Mouse (Mus musculus) cerebellum, postnatal 10 days (tissue): ENCODE data around the gene Reln.

Experiments
- DNase-seq, 2 experiments: peaks; one replicate each; pipeline ENCODE4 v3.0.0; 2021; ENCODE audit warnings: mixed read lengths in 2 of 2

Reln gene

DNA sequence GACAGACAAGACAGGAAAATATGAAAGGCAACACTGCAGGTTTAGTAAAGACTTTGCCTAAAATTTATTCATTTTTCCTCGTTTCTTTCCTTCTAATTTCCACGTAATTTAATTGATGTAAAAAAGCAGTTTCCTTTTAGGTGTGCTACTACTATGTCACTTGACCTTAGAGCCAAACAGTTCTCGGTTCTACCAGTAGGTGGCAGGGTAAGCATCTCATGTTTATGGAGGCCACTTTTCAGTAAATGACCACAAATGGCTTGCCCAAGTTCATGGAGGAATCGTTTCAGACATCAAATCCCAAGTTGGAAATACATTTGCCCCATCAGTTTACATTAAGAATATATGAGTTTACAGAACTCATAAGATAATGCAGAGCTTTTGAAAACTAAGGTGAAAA is 358.2 kb downstream of the Reln start:
- DNase-seq: peak; percentile 83 to 88

- no peak for DNase-seq
Measured at GRCm38 (mm10) chr5:21983021-21983667, 361.4 kb downstream of the Reln start.

DNA sequence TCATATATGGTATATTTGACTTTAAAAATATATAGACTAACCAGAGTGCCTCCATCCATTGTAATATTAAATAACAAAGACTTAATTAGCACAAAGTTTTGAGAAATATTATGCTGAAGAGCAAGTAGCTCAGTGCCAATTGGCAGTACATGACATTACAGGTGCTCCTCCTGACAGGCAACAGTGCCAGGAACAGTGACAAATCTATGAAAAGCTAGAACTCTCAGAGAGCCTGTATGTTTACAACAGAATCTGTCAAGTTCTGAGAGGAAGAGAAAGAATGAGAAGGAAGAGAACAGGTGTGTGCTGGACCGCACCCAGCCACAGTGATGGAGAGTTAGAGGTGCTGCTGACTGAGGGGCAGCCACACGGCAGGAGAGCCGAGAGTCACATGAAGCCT is 363.3 kb downstream of the Reln start:
- peak in 1 of 2 experiments; percentile 22 for DNase-seq

DNA sequence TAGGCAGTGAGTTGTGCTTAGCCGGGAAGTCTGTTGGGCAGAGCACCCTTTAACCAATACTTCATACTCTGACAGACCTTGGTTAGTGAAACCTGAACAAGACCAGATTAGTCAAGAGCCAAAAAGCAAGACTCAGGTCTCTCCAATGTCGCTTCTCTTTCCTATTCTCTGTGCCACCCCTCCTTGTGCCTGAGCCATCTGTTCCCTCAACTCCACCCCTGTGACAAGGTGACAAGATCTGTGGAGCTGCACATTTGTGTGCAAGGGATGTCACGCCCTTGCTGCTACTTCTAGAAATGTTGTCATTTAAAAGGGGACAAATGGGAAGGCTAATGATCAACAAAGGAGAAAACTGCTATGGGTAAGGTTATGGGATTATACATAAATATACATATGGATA is 364.0 kb downstream of the Reln start:
- peak; percentile 32 to 39 for DNase-seq

DNA sequence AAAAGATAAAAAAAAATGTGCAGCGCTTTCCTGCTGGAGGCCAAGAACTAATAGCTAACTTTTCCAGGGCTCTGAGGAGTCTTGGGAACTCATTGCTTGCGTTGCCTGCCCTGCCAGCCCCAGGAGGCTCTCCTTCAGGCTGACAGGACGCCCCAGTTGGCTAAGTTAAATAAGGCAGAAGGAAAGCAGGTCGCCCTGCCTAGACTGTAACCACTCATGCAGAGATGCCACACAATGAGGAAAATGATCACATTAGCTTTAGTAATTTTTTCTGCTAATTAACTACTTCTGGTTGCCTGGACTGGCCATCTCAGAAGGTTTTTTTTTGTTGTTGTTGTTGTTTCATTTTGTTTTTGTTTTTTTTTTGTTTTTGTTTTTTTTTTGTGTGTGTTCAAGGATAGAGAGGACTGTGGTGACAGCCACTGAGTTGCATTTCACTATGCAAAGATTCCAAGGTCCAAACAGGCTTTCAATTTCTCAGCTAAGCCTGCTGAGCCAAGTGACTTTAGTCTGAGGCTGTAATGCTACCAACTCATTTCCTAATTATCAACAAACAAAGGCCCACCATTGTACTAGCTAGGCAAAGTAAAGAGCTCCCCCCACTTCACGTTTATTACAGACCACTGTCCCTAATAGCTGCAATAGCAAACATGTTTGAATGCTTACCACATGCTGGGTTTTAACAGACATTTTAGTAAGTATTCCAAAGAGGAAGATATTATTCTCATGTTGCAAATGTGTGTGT is 371.1 kb downstream of the Reln start:
- DNase-seq: peak; percentile 27 to 36

- no peak for DNase-seq
Measured at GRCm38 (mm10) chr5:21961796-21962195, 382.7 kb downstream of the Reln start.

GRCm38 (mm10) chr5:21960151-21960550 is 384.4 kb downstream of the Reln start:
- peak; percentile 61 to 68 for DNase-seq

- DNase-seq: no peak
Measured at GRCm38 (mm10) chr5:21957586-21957985, 386.9 kb downstream of the Reln start.

DNA sequence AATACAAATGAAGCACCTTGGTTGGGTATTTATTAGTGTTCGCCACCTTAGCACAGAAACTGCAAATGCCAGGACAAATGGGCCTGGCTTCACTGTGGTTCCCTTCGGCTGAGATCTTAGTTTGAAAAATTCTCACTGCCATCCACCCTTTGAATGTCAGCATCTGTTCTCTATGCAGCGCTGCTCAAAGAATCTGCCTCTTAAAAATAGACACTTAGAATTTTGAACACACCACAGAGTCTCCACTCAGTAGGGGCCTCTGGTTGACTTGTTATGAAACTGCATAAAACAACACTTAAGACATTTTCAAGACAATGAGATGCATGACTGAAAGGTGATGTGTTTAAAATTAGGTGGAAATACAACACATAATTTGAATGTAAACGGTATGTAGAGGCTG is 387.4 kb downstream of the Reln start:
- no peak for DNase-seq

GRCm38 (mm10) chr5:21949507-21949897 is 395.0 kb downstream of the Reln start:
- no peak for DNase-seq

DNA sequence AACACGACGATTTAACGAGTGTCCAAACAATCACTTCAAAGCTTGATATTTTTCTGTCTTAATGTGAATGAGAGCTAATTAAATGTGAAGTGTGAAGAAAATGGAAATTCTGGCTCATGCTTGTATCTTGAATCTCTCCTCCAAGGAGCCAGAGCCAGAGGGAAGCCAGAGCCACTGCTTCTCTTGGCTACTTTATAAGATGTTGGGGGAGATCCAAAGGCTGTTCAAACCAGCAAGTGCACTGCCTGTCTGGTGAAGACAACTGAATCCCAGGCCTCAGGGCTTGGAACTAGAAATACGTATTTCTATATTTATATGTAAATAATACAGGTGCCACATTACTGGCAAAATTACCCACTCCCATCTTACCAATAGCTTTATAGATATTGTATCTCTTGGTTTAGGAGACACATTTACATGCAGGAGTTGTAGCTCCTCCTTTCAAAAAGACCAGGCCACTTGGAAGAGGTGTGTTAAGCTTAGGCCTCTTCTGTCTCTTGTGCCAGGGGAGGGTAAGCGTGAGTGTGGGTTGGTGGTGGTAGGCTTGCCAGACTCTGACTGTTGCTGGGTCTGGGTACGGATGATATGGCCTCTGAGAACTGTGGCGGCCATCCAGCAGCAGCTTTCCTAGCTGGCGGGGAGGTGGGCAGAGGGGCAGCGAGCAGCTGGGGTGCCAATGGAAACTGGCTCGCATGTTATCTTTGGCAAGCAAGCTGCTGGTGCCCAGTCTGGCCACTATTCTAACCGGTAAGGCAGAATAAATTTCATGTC is 395.6 kb downstream of the Reln start:
- peak; percentile 98 to 99 for DNase-seq

GRCm38 (mm10) chr5:21947610-21948381 is 396.7 kb downstream of the Reln start:
- peak; percentile 52 to 72 for DNase-seq

GRCm38 (mm10) chr5:21944579-21944978 is 399.9 kb downstream of the Reln start:
- peak; percentile 33 to 43 for DNase-seq

GRCm38 (mm10) chr5:21939405-21939804 is 405.1 kb downstream of the Reln start:
- DNase-seq: no peak

- no peak for DNase-seq
Measured at GRCm38 (mm10) chr5:21938138-21938537, 406.4 kb downstream of the Reln start.

DNA sequence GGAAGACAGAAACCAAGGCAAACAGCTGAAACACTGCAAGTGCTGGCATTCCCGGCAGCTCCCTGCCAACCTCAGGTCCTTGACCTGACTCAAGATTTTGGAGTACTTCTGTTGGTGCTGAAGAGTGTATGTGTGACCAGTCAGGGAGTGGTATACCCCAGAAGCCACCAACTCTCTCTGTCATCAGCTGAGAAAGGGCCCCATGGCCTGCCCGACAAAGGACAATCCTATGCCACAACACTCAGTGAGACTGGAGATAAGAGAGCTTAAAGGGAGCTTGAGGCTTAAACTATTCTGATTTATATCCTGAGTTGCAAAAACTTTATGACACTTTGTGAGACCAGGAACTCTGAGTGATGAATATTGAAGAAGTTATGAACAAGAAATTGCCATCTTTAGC is 407.9 kb downstream of the Reln start:
- DNase-seq: no peak

DNA sequence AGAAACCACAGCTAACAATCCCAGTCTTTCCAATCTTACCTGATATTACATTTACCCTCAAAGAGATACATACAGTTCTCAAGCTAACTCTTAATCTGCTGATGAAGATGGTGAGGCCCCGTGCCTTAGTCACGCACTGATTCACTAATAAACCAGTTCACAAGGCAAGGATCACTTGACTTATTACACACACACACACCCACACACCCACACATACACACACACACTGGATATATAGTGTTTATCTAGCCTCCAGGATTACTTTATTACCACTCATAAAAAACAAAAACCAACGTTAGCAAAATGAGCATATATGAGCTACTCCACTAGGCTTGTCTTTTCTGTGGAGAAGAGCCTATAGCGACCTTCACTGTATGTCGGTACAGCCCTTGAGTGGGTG is 408.4 kb downstream of the Reln start:
- no peak for DNase-seq

DNA sequence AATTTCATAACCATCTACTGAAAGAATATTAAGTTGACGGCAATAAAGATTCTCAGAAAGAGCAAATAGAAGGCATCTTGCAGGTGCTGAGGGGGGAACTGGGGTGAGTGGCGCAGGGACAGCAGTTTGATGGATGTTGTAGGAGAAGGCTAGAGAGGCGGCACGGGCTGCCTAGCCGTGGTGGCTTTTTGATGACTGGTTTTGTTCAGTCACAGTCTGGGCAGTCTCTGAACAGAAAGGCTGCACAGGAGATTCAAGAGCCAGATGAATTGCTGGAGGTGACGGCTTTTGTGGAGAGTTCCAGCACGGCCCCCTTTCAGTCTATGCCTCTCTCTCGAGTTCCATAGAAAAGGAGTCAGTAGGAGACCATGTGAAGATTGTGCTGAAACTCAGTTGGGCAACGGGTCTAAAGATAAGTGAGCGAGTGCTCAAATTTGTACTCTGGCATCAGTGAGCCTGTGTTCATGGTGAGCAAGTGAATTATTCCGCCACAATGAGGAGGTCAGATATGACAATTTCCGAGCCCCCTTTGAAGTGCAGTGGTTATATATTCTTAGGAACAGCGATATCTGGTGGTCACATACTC is 409.6 kb downstream of the Reln start:
- DNase-seq: peak; percentile 46 to 51

- DNase-seq: peak; percentile 55 to 63
Measured at GRCm38 (mm10) chr5:21934173-21934698, 410.3 kb downstream of the Reln start.

DNA sequence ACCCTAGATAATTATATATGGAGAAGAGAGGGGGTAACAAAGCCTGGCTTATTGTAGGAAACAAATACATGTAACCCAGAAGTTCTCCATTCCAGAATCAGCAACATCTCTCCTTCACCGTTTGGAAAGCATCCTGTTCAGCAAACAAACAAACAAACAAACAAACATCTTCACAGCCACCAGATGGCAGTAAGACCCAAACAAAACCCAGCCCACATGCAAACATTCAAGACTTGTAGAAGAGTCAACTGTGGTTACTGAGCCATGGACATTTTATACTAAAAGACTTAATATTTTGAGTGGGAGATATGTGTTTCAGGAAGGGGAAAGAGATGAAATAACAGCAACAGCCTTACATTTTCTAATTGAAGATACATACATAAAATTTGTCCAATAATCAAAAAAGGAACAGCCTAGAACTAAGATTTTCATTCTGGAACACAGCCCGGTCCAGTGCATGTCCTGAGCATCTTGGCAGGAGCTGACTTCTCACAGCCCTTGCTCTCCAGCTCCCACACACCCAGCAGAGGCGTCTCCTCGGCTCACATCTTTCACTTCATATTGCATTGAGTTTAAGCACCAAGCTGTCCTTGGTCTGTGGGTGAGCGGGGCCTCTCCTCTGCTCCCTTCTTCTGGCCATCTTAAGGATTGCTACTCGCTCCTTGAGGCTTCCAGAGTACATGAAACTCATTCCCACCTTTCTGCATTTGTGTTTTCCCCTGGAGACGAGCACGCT is 411.0 kb downstream of the Reln start:
- peak; percentile 72 to 76 for DNase-seq

- no peak for DNase-seq
Measured at GRCm38 (mm10) chr5:21931151-21931550, 413.4 kb downstream of the Reln start.

DNA sequence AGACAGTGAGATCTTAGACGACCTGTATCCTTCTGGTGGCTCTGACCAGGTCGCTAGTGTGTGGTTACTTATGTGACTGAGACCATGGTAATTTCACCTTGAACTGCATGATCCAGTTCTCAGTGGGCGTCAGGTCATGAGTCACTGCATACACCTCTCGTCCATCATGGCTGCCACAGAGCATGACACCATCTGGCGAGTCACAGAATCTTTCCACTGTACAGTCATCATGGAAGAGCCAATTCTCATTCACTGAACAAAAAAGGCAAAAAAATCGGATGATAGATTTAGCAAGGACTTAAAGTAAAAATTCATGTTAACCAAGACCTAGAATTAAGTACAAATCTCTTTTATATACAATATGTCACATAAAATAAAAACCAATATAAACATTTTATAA is 424.2 kb downstream of the Reln start:
- DNase-seq: no peak
